ENCODE assay signal across 8 mouse cellular contexts in genomic region chr14:20639918-20640619, GRCm38 (mm10). TPM values are rescaled to one million over a fixed set of nuclear protein-coding genes. Genes with fewer than 3 reads are reported as not detected.
A peak's percentile ranks its signal among the peaks of the same experiment; 100 is the strongest.
DNase-seq lines count a peak whose midpoint lies in the region; ATAC-seq and TF ChIP-seq lines count a peak whose summit lies in the region.

No protein-coding gene starts in this region.

- TF ChIP-seq CTCF in ES-Bruce4 (IDR thresholded peaks at IDR 0.05; ENCODE audit: low read depth, low read length): no peak
- TF ChIP-seq CTCF in hindbrain, postnatal 0 days (IDR thresholded peaks at IDR 0.05; ENCODE audit: low read depth): no peak

- H3K9me3 ChIP-seq in heart, embryonic 14.5 days (ENCODE audit: control insufficient read depth, low read length): no peaks in the 10 kb centered on the region
- H3K9me3 ChIP-seq in ES-Bruce4 (replicated peaks; ENCODE audit: control insufficient read depth, insufficient read depth, low read length, poor library complexity, severe bottlenecking): no peaks in the 10 kb centered on the region
- H3K9me3 ChIP-seq in hindbrain, postnatal 0 days (ENCODE audit: low read length): no peaks in the 10 kb centered on the region
- H3K9me3 ChIP-seq in midbrain, embryonic 13.5 days: no peaks in the 10 kb centered on the region

- no peak for TF ChIP-seq POLR2A in ES-Bruce4 (IDR thresholded peaks at IDR 0.05; ENCODE audit: insufficient read depth, low read length)

- H3K4me3 ChIP-seq in heart, embryonic 14.5 days (ENCODE audit: control insufficient read depth in 1 of 2, insufficient read depth in 1 of 2, low read depth in 1 of 2, low read length in 2 of 2): peak overlapping the region; percentile 74 to 80
- H3K4me3 ChIP-seq in ES-Bruce4 (ENCODE audit: low read depth, low read length): peak overlapping the region; percentile 94
- H3K4me3 ChIP-seq in hindbrain, postnatal 0 days (ENCODE audit: low read length): peak overlapping the region; percentile 87
- H3K4me3 ChIP-seq in midbrain, embryonic 13.5 days (replicated peaks): peak overlapping the region; percentile 79

- peaks cover 0 to 11% of the 10 kb centered on the region in 2 experiments; a peak in 2 of 4 replicates for H3K4me1 ChIP-seq in heart, embryonic 14.5 days (ENCODE audit: control insufficient read depth in 2 of 2, insufficient read depth in 2 of 2, low read length in 2 of 2)
- H3K4me1 ChIP-seq in ES-Bruce4 (ENCODE audit: control insufficient read depth, insufficient read depth, low read length): no peaks in the 10 kb centered on the region
- no peaks in the 10 kb centered on the region for H3K4me1 ChIP-seq in hindbrain, postnatal 0 days (ENCODE audit: insufficient read depth, low read length)
- peaks cover 17% of the 10 kb centered on the region for H3K4me1 ChIP-seq in midbrain, embryonic 13.5 days (replicated peaks)

- TF ChIP-seq EP300 in ES-Bruce4 (IDR thresholded peaks at IDR 0.05; ENCODE audit: insufficient read depth, low read depth, low read length): peak; percentile 36; the same call in 1 of the 2 replicates

- no peak for DNase-seq in heart, postnatal 36 days
- peak; percentile 40 for DNase-seq in embryo, embryonic 10 days (ENCODE audit: low spot score)
- DNase-seq in hindbrain, postnatal 0 days (ENCODE audit: low spot score): peak; percentile 33
- DNase-seq in thymus, postnatal 14 days: peak; percentile 81
- no peak for DNase-seq in gastrocnemius, postnatal 4 days (ENCODE audit: low spot score in 2 of 2)

- H3K27ac ChIP-seq in heart, embryonic 14.5 days (replicated peaks in 1 of 2; ENCODE audit: control insufficient read depth in 1 of 2, insufficient read depth in 1 of 2, low read depth in 2 of 2, low read length in 2 of 2): peak overlapping the region; percentile 1 to 95; a peak in 3 of 4 replicates
- H3K27ac ChIP-seq in ES-Bruce4 (ENCODE audit: insufficient read depth, low read length): peak overlapping the region; percentile 67
- peak overlapping the region; percentile 95 for H3K27ac ChIP-seq in hindbrain, postnatal 0 days
- H3K27ac ChIP-seq in midbrain, embryonic 13.5 days: peak overlapping the region; percentile 77

- no peaks in the 10 kb centered on the region for H3K27me3 ChIP-seq in heart, embryonic 14.5 days (ENCODE audit: control insufficient read depth, insufficient read depth, low read length)
- no peaks in the 10 kb centered on the region for H3K27me3 ChIP-seq in ES-Bruce4 (ENCODE audit: control insufficient read depth, insufficient read depth, low read length, poor library complexity, severe bottlenecking)
- H3K27me3 ChIP-seq in hindbrain, postnatal 0 days (ENCODE audit: insufficient read depth, low read length): no peaks in the 10 kb centered on the region
- no peaks in the 10 kb centered on the region for H3K27me3 ChIP-seq in midbrain, embryonic 13.5 days

- ATAC-seq in heart, embryonic 14.5 days (ENCODE audit: insufficient number of reproducible peaks, insufficient read depth, low FRiP score, low read depth): no peak
- peak; percentile 62 for ATAC-seq in hindbrain, postnatal 0 days
- peak; percentile 75 for ATAC-seq in midbrain, embryonic 13.5 days

- H3K4me2 ChIP-seq in heart, embryonic 14.5 days (ENCODE audit: low read length): peak overlapping the region; percentile 73
- H3K4me2 ChIP-seq in hindbrain, postnatal 0 days (ENCODE audit: low read depth, low read length): peak overlapping the region; percentile 86
- H3K4me2 ChIP-seq in midbrain, embryonic 13.5 days (replicated peaks): peak overlapping the region; percentile 86

- intact Hi-C loops in heart, postnatal 36 days (cut with DNase I): loop anchor here (2.0 to 5.0 kb wide), 2 partner anchors 21 to 52 kb away; partner anchors contain the start of gene Fut11

- peak overlapping the region; percentile 97 for H3K9ac ChIP-seq in heart, embryonic 14.5 days (ENCODE audit: low read length)
- H3K9ac ChIP-seq in ES-Bruce4 (ENCODE audit: low read depth, poor library complexity, severe bottlenecking): peak overlapping the region; percentile 97
- peak overlapping the region; percentile 87 for H3K9ac ChIP-seq in hindbrain, postnatal 0 days (replicated peaks; ENCODE audit: low read length)
- H3K9ac ChIP-seq in midbrain, embryonic 13.5 days (replicated peaks): peak overlapping the region; percentile 88

- 4% methylated on average over 16 of the region's 16 CpGs for whole genome bisulfite sequencing in heart, embryonic 14.5 days
- 1% methylated on average over 16 of the region's 16 CpGs for WGBS in hindbrain, postnatal 0 days
- 3% methylated on average over 16 of the region's 16 CpGs for WGBS in midbrain, embryonic 13.5 days

- no peaks in the 10 kb centered on the region for H3K36me3 ChIP-seq in heart, embryonic 14.5 days (ENCODE audit: control insufficient read depth, insufficient read depth, low read length)
- no peaks in the 10 kb centered on the region for H3K36me3 ChIP-seq in ES-Bruce4 (ENCODE audit: control insufficient read depth, insufficient read depth, low read length, poor library complexity, severe bottlenecking)
- H3K36me3 ChIP-seq in hindbrain, postnatal 0 days (ENCODE audit: insufficient read depth, low read length): no peaks in the 10 kb centered on the region
- no peaks in the 10 kb centered on the region for H3K36me3 ChIP-seq in midbrain, embryonic 13.5 days

RNA-seq across cellular contexts. Expression of gene Usp54, which starts 0.8 kb away (rescaled TPM):
- 5.5 and 6.1 TPM in 2 replicates for polyA plus RNA-seq in heart, embryonic 14.5 days (2014; fragmentation: Nextera tagmentation; extraction: Ambion mirVana)
- 10 to 100 TPM; 20.9 to 21.1 TPM for total RNA-seq in heart, postnatal 36 days (2021)
- polyA plus RNA-seq in ES-Bruce4 (2011; ENCODE audit: insufficient read depth, insufficient read length, low read depth, missing spikeins): 21.4 and 22.3 TPM in 2 replicates
- 27.5 and 30.2 TPM in 2 replicates for total RNA-seq in hindbrain, postnatal 0 days (2014; rRNA removed)
- 5.8 and 5.9 TPM in 2 replicates for polyA plus RNA-seq in hindbrain, postnatal 0 days (2015; fragmentation: Nextera tagmentation; extraction: Ambion mirVana)
- polyA plus RNA-seq in midbrain, embryonic 13.5 days (2015; fragmentation: Nextera tagmentation; extraction: Ambion mirVana): 12.5 and 13.1 TPM in 2 replicates
- total RNA-seq in gastrocnemius, postnatal 4 days (2021): 10 to 100 TPM; 12.6 to 14.3 TPM

RNA-seq across cellular contexts. Expression of gene Myoz1, which starts 16.3 kb away (rescaled TPM):
- 18.5 and 20.2 TPM in 2 replicates for polyA plus RNA-seq in heart, embryonic 14.5 days (2014; fragmentation: Nextera tagmentation; extraction: Ambion mirVana)
- total RNA-seq in heart, postnatal 36 days (2021): under 1 TPM; 0.92 to 1.00 TPM
- not detected in 2 replicates for polyA plus RNA-seq in ES-Bruce4 (2011; ENCODE audit: insufficient read depth, insufficient read length, low read depth, missing spikeins)
- total RNA-seq in hindbrain, postnatal 0 days (2014; rRNA removed): 1.4 TPM in 1 of 2 replicates, not detected in the other
- polyA plus RNA-seq in hindbrain, postnatal 0 days (2015; fragmentation: Nextera tagmentation; extraction: Ambion mirVana): 0.35 TPM in 1 of 2 replicates, not detected in the other
- not detected in 2 replicates for polyA plus RNA-seq in midbrain, embryonic 13.5 days (2015; fragmentation: Nextera tagmentation; extraction: Ambion mirVana)
- total RNA-seq in gastrocnemius, postnatal 4 days (2021): 1,000 to 10,000 TPM; 1,287 to 1,360 TPM

RNA-seq across cellular contexts. Expression of gene Synpo2l, which starts 28.1 kb away (rescaled TPM):
- 153 and 172 TPM in 2 replicates for polyA plus RNA-seq in heart, embryonic 14.5 days (2014; fragmentation: Nextera tagmentation; extraction: Ambion mirVana)
- 100 to 1,000 TPM; 111 to 118 TPM for total RNA-seq in heart, postnatal 36 days (2021)
- 6.1 and 7.0 TPM in 2 replicates for polyA plus RNA-seq in ES-Bruce4 (2011; ENCODE audit: insufficient read depth, insufficient read length, low read depth, missing spikeins)
- total RNA-seq in hindbrain, postnatal 0 days (2014; rRNA removed): 0.11 and 0.52 TPM in 2 replicates
- polyA plus RNA-seq in hindbrain, postnatal 0 days (2015; fragmentation: Nextera tagmentation; extraction: Ambion mirVana): 0.20 and 0.23 TPM in 2 replicates
- 0.15 and 0.27 TPM in 2 replicates for polyA plus RNA-seq in midbrain, embryonic 13.5 days (2015; fragmentation: Nextera tagmentation; extraction: Ambion mirVana)
- 100 to 1,000 TPM; 274 to 291 TPM for total RNA-seq in gastrocnemius, postnatal 4 days (2021)

RNA-seq across cellular contexts. Expression of gene Sec24c, which starts 34.0 kb away (rescaled TPM):
- 69.2 and 75.7 TPM in 2 replicates for polyA plus RNA-seq in heart, embryonic 14.5 days (2014; fragmentation: Nextera tagmentation; extraction: Ambion mirVana)
- 100 to 1,000 TPM in 1 of 2 experiments, 10 to 100 TPM in 1; 97.8 to 104 TPM for total RNA-seq in heart, postnatal 36 days (2021)
- 133 and 140 TPM in 2 replicates for polyA plus RNA-seq in ES-Bruce4 (2011; ENCODE audit: insufficient read depth, insufficient read length, low read depth, missing spikeins)
- total RNA-seq in hindbrain, postnatal 0 days (2014; rRNA removed): 166 and 179 TPM in 2 replicates
- 52.5 and 58.7 TPM in 2 replicates for polyA plus RNA-seq in hindbrain, postnatal 0 days (2015; fragmentation: Nextera tagmentation; extraction: Ambion mirVana)
- polyA plus RNA-seq in midbrain, embryonic 13.5 days (2015; fragmentation: Nextera tagmentation; extraction: Ambion mirVana): 88.4 and 96.7 TPM in 2 replicates
- total RNA-seq in gastrocnemius, postnatal 4 days (2021): 10 to 100 TPM; 95.4 to 97.9 TPM

RNA-seq across cellular contexts. Expression of gene Fut11, which starts 54.7 kb away (rescaled TPM):
- 16.5 and 17.8 TPM in 2 replicates for polyA plus RNA-seq in heart, embryonic 14.5 days (2014; fragmentation: Nextera tagmentation; extraction: Ambion mirVana)
- 1 to 10 TPM; 6.6 to 7.1 TPM for total RNA-seq in heart, postnatal 36 days (2021)
- polyA plus RNA-seq in ES-Bruce4 (2011; ENCODE audit: insufficient read depth, insufficient read length, low read depth, missing spikeins): 8.0 and 8.9 TPM in 2 replicates
- 18.0 and 19.2 TPM in 2 replicates for total RNA-seq in hindbrain, postnatal 0 days (2014; rRNA removed)
- polyA plus RNA-seq in hindbrain, postnatal 0 days (2015; fragmentation: Nextera tagmentation; extraction: Ambion mirVana): 24.5 and 26.2 TPM in 2 replicates
- polyA plus RNA-seq in midbrain, embryonic 13.5 days (2015; fragmentation: Nextera tagmentation; extraction: Ambion mirVana): 22.7 and 26.0 TPM in 2 replicates
- 10 to 100 TPM; 16.0 to 16.4 TPM for total RNA-seq in gastrocnemius, postnatal 4 days (2021)

Comparison
In these comparisons a context has a peak if more than half of its experiments do, and no peak if none do; other contexts are left out.
1. DNase-seq: peak in embryo, embryonic 10 days (single experiment), hindbrain, postnatal 0 days (single experiment) and thymus, postnatal 14 days (single experiment); none in heart, postnatal 36 days (0 of 2) and gastrocnemius, postnatal 4 days (0 of 2).
2. RNA of gene Synpo2l, which starts 28.1 kb away (polyA plus RNA-seq): 153 to 172 TPM in heart, embryonic 14.5 days; 6.1 to 7.0 TPM in ES-Bruce4, 0.15 to 0.27 TPM in midbrain, embryonic 13.5 days and 0.20 to 0.23 TPM in hindbrain, postnatal 0 days; every median in the first group is over 10 times any median in the second.
3. Peak in every context shown above with its lines, with median percentiles within 50 percentile points of each other: H3K27ac ChIP-seq, H3K4me2 ChIP-seq, H3K4me3 ChIP-seq and H3K9ac ChIP-seq.